Mouse (Mus musculus): ENCODE results near the gene Dennd1c. TPM values are rescaled to one million over a fixed set of nuclear protein-coding genes. Genes with fewer than 3 reads are reported as not detected.

Dennd1c gene
- 0.93 and 1.6 TPM in 2 replicates for polyA plus RNA-seq (2012; rRNA removed)

GRCm38 (mm10) chr17:57078336-57078735 lies at the start of gene Dennd1c:
Gene Dennd1c, minus strand, starts transcription at chr17:57078514.

GRCm38 (mm10) chr17:57105181-57106034 lies 27.1 kb upstream of the Dennd1c start, which contains the start of gene Tnfsf9:
Gene Tnfsf9, plus strand, starts transcription at chr17:57105325.

GRCm38 (mm10) chr17:57087049-57087832 lies 8.9 kb upstream of the Dennd1c start, which contains the start of gene Tubb4a:
Gene Tubb4a, minus strand, starts transcription at chr17:57087782.

DNA sequence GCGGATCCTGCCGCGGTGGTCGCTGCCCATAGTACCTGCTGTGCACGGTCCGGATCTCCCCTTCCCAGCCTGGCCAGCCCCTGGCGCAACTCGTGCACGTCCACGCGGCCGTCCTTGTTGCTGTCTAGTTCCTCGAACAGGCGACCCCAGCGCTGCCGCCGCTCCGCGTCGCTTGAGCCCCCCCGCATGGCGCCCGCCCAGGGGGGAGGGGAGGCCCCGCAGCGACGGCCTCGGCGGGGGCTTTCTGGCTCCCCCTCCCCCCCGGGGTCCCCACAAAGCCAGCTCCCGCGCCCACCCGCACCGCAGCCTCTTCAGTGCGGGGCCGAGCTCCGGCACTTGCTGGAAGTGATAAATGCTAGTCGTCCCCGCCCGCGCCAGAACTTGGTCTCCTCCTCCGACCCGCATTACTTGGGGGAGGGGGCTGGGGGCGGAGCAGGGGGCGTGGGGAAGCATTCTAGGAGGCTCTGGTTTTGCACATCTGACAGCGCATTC lies 18.8 kb downstream of the Dennd1c start, which contains the start of gene Slc25a23:
Gene Slc25a23 (minus strand): TSS at position 378 of the 492 bp plus-strand sequence.

GRCm38 (mm10) chr17:57058891-57059485 lies 19.3 kb downstream of the Dennd1c start, which contains the start of gene Crb3:
Gene Crb3, plus strand, starts transcription at chr17:57059105.

DNA sequence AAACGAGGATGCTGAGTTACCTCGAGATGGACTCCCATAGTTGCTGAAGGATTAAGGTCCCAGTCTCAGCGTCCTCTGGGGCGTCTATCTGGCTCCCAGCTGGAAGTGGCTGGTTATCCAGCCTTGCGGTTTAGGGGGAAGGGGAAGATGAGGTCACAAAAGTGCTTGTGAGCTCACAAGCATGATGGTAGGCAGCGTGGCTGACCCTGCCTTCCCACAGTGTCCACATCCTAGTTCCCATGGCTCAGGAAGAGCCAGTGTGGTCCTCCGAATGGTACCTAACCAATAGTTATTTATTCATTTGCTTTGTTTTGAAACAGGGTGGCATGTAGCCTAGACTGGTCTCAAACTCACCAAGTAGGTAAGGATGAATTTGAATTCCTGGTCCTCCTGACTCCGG lies 36.8 kb downstream of the Dennd1c start, which contains the start of gene Slc25a41:
Gene Slc25a41 (minus strand): TSS at position 101 of the 400 bp plus-strand sequence.

GRCm38 (mm10) chr17:57030931-57031660 lies 47.2 kb downstream of the Dennd1c start, which contains the start of gene Khsrp:
Gene Khsrp, minus strand, starts transcription at chr17:57031522.

Other genes with a start within 250 kb of the Dennd1c start
- 8.5 and 10.7 TPM in 2 replicates for gene Rfx2, start 247.5 kb downstream of the Dennd1c start, polyA plus RNA-seq (2012; rRNA removed)
- not detected in 2 replicates for gene Acsbg2, start 204.1 kb downstream of the Dennd1c start, polyA plus RNA-seq (2012; rRNA removed)
- 0.01 TPM in 2 replicates for gene 1700061G19Rik, start 203.0 kb downstream of the Dennd1c start, polyA plus RNA-seq (2012; rRNA removed)
- gene Mllt1, start 143.1 kb downstream of the Dennd1c start, polyA plus RNA-seq (2012; rRNA removed) = 10.1 and 11.0 TPM in 2 replicates
- gene Acer1, start 96.4 kb downstream of the Dennd1c start, polyA plus RNA-seq (2012; rRNA removed) = not detected in 2 replicates
- 57.9 and 62.5 TPM in 2 replicates for gene Clpp, start 88.2 kb downstream of the Dennd1c start, polyA plus RNA-seq (2012; rRNA removed)
- 9.1 and 11.2 TPM in 2 replicates for gene Alkbh7, start 81.2 kb downstream of the Dennd1c start, polyA plus RNA-seq (2012; rRNA removed)
- gene Pspn, start 78.5 kb downstream of the Dennd1c start, polyA plus RNA-seq (2012; rRNA removed) = not detected in 2 replicates
- gene Gtf2f1, start 67.2 kb downstream of the Dennd1c start, polyA plus RNA-seq (2012; rRNA removed) = 60.1 and 66.8 TPM in 2 replicates
- gene Gm17949, start 67.0 kb downstream of the Dennd1c start, polyA plus RNA-seq (2012; rRNA removed) = not detected in 2 replicates
- 30.1 and 35.2 TPM in 2 replicates for gene Khsrp, start 47.0 kb downstream of the Dennd1c start, polyA plus RNA-seq (2012; rRNA removed)
- gene Slc25a41, start 36.9 kb downstream of the Dennd1c start, polyA plus RNA-seq (2012; rRNA removed) = not detected in 2 replicates
- gene Crb3, start 19.4 kb downstream of the Dennd1c start, polyA plus RNA-seq (2012; rRNA removed) = 4.4 and 5.0 TPM in 2 replicates
- gene Slc25a23, start 18.7 kb downstream of the Dennd1c start, polyA plus RNA-seq (2012; rRNA removed) = 7.2 and 9.3 TPM in 2 replicates
- gene Tubb4a, start 9.3 kb upstream of the Dennd1c start, polyA plus RNA-seq (2012; rRNA removed) = 0.18 and 0.37 TPM in 2 replicates
- gene Tnfsf9, start 26.8 kb upstream of the Dennd1c start, polyA plus RNA-seq (2012; rRNA removed) = 0.46 and 0.59 TPM in 2 replicates
- gene Cd70, start 71.3 kb upstream of the Dennd1c start, polyA plus RNA-seq (2012; rRNA removed) = not detected in 2 replicates
- 2.1 and 2.4 TPM in 2 replicates for gene Tnfsf14, start 115.7 kb upstream of the Dennd1c start, polyA plus RNA-seq (2012; rRNA removed)
- 240 and 245 TPM in 2 replicates for gene C3, start 149.6 kb upstream of the Dennd1c start, polyA plus RNA-seq (2012; rRNA removed)
- gene Gpr108, start 169.9 kb upstream of the Dennd1c start, polyA plus RNA-seq (2012; rRNA removed) = 7.1 and 7.9 TPM in 2 replicates
- 6.3 and 7.9 TPM in 2 replicates for gene Trip10, start 170.9 kb upstream of the Dennd1c start, polyA plus RNA-seq (2012; rRNA removed)
- 7.1 and 9.0 TPM in 2 replicates for gene Vav1, start 200.6 kb upstream of the Dennd1c start, polyA plus RNA-seq (2012; rRNA removed)

All from liver, embryonic 14 days (tissue).